Mouse (Mus musculus) MEL (cell line): ENCODE measurements around the gene Agps. TPM values are rescaled to one million over a fixed set of nuclear protein-coding genes. Genes with fewer than 3 reads are reported as not detected.
A peak's percentile ranks its signal among the peaks of the same experiment; 100 is the strongest.

Experiments used
- DNase-seq: peaks from one replicate; pipeline ENCODE4 v3.0.0; 2011; ENCODE audit warnings: low read depth, low spot score
- H3K27ac ChIP-seq: 2 replicates; pipeline ENCODE4 v1.5.1; 2012; ENCODE audit warnings: low read depth, mild to moderate bottlenecking, control low read depth, low read length, moderate library complexity; ENCODE audit not compliant: control insufficient read depth
- H3K27me3 ChIP-seq, 2 experiments: fragments of 150-350 bp in 1 of 2; sonication (generic) in 1 of 2; 2 replicates each; pipeline ENCODE4 v1.6.1; 2012; ENCODE audit warnings: low read length in 2 of 2, mild to moderate bottlenecking in 2 of 2, improper control_type of control experiment in 1 of 2, moderate library complexity in 1 of 2; ENCODE audit not compliant: insufficient read depth in 2 of 2, control insufficient read depth in 1 of 2
- H3K36me3 ChIP-seq, 2 experiments: 2 replicates each; pipeline ENCODE4 v1.6.1; 2012 to 2014; ENCODE audit warnings: low read length in 2 of 2, improper control_type of control experiment in 1 of 2, inconsistent platforms in 1 of 2, mild to moderate bottlenecking in 1 of 2; ENCODE audit not compliant: insufficient read depth in 2 of 2, control insufficient read depth in 1 of 2
- H3K4me1 ChIP-seq, 2 experiments: fragments of 150-350 bp in 1 of 2; sonication (generic) in 1 of 2; 2 replicates each; pipeline ENCODE4 v1.6.1; 2012; ENCODE audit warnings: low read length in 2 of 2, improper control_type of control experiment in 1 of 2, mild to moderate bottlenecking in 1 of 2; ENCODE audit not compliant: insufficient read depth in 2 of 2, control insufficient read depth in 1 of 2
- H3K4me3 ChIP-seq, 2 experiments: fragments of 150-350 bp in 1 of 2; sonication (generic) in 1 of 2; 2 replicates each; pipeline ENCODE4 v1.5.1; 2012; ENCODE audit warnings: low read depth in 2 of 2, low read length in 2 of 2, mild to moderate bottlenecking in 2 of 2, moderate library complexity in 2 of 2, control low read depth in 1 of 2, improper control_type of control experiment in 1 of 2; ENCODE audit not compliant: control insufficient read depth in 1 of 2, insufficient read depth in 1 of 2
- H3K79me2 ChIP-seq: 2 replicates; pipeline ENCODE4 v1.6.1; 2012; ENCODE audit warnings: mild to moderate bottlenecking, low read length, moderate library complexity; ENCODE audit not compliant: control insufficient read depth, poor library complexity, insufficient read depth
- H3K9ac ChIP-seq: 2 replicates; pipeline ENCODE4 v1.6.1; 2012; ENCODE audit warnings: low read depth, mild to moderate bottlenecking, control low read depth, low read length, moderate library complexity; ENCODE audit not compliant: control insufficient read depth, poor library complexity, severe bottlenecking
- H3K9me3 ChIP-seq: fragments of 150-350 bp; sonication (generic); replicated peaks from 2 replicates; pipeline ENCODE4 v1.6.1; 2012; ENCODE audit warnings: mild to moderate bottlenecking, low read length, improper control_type of control experiment, moderate library complexity; ENCODE audit not compliant: insufficient read depth
- CTCF ChIP-seq, 3 experiments: IDR thresholded peaks in 2 of 3; conservative IDR thresholded peaks in 1 of 3; 2 replicates each; pipeline ENCODE4 v1.5.1; 2011 to 2012; ENCODE audit warnings: low read length in 3 of 3, low read depth in 2 of 3, mild to moderate bottlenecking in 2 of 3, improper control_type of control experiment in 1 of 3, inconsistent platforms in 1 of 3, mixed read lengths in 1 of 3, moderate library complexity in 1 of 3; ENCODE audit not compliant: control insufficient read depth in 1 of 3, insufficient read depth in 1 of 3, poor library complexity in 1 of 3, severe bottlenecking in 1 of 3
- E2F4 ChIP-seq: IDR thresholded peaks from 2 replicates; pipeline ENCODE4 v1.6.1; 2011; ENCODE audit warnings: low read depth, low read length, improper control_type of control experiment, borderline replicate concordance
- GATA1 ChIP-seq: IDR thresholded peaks from 2 replicates; pipeline ENCODE4 v1.6.1; 2011; ENCODE audit warnings: low read depth, low read length, improper control_type of control experiment
- HCFC1 ChIP-seq: IDR thresholded peaks from 2 replicates; pipeline ENCODE4 v1.6.1; 2012; ENCODE audit warnings: low read depth, mild to moderate bottlenecking, inconsistent platforms, low read length, improper control_type of control experiment, moderate library complexity
- JUND ChIP-seq: IDR thresholded peaks from 2 replicates; pipeline ENCODE4 v1.6.1; 2011; ENCODE audit warnings: low read depth, mild to moderate bottlenecking, improper control_type of control experiment, low read length
- KAT2A ChIP-seq: conservative IDR thresholded peaks from 2 replicates; pipeline ENCODE4 v1.6.1; 2012; ENCODE audit warnings: low read depth, low read length, improper control_type of control experiment, inconsistent platforms
- MAX ChIP-seq: IDR thresholded peaks from 2 replicates; pipeline ENCODE4 v1.6.1; 2011; ENCODE audit warnings: low read length, improper control_type of control experiment
- POLR2AphosphoS2 ChIP-seq: IDR thresholded peaks from 2 replicates; pipeline ENCODE4 v1.6.1; 2011; ENCODE audit warnings: low read length, improper control_type of control experiment
- RAD21 ChIP-seq: IDR thresholded peaks from 2 replicates; pipeline ENCODE4 v1.6.1; 2011; ENCODE audit warnings: mild to moderate bottlenecking, low read depth, low read length, improper control_type of control experiment
- RCOR1 ChIP-seq: IDR thresholded peaks from 2 replicates; pipeline ENCODE4 v1.6.1; 2012; ENCODE audit warnings: low read depth, mild to moderate bottlenecking, inconsistent platforms, low read length, improper control_type of control experiment
- SIN3A ChIP-seq: IDR thresholded peaks from 2 replicates; pipeline ENCODE4 v1.6.1; 2012; ENCODE audit warnings: low read length, improper control_type of control experiment, inconsistent platforms
- SMC3 ChIP-seq: IDR thresholded peaks from 2 replicates; pipeline ENCODE4 v1.6.1; 2011; ENCODE audit warnings: low read depth, low read length, improper control_type of control experiment
- TAL1 ChIP-seq: IDR thresholded peaks from 2 replicates; pipeline ENCODE4 v1.6.1; 2012; ENCODE audit warnings: mild to moderate bottlenecking, inconsistent platforms, low read length, moderate library complexity, mixed read lengths
- UBTF ChIP-seq: IDR thresholded peaks from 2 replicates; pipeline ENCODE4 v1.6.1; 2012; ENCODE audit warnings: low read depth, mild to moderate bottlenecking, inconsistent platforms, low read length, improper control_type of control experiment, moderate library complexity, borderline replicate concordance; ENCODE audit not compliant: insufficient read depth
- USF1 ChIP-seq: IDR thresholded peaks from 2 replicates; pipeline ENCODE4 v1.6.1; 2014; ENCODE audit warnings: low read depth, mild to moderate bottlenecking, inconsistent platforms, low read length, improper control_type of control experiment, moderate library complexity
- ZNF384 ChIP-seq: IDR thresholded peaks from 2 replicates; pipeline ENCODE4 v1.6.1; 2012; ENCODE audit warnings: low read depth, mild to moderate bottlenecking, inconsistent platforms, low read length, improper control_type of control experiment
- polyA plus RNA-seq, 2 experiments: library from polyadenylated mRNA; stranded (reverse) in 1 of 2; unstranded in 1 of 2; fragments of >175 nt in 1 of 2; fragments of >200 nt in 1 of 2; gene quantifications; 2 replicates each; pipeline versions ENCODE4 v1.2.1 to v1.2.4; 2012; ENCODE audit warnings: low replicate concordance in 2 of 2, low read depth in 1 of 2; ENCODE audit not compliant: insufficient read length in 2 of 2, insufficient read depth in 1 of 2, missing spikeins in 1 of 2
- total RNA-seq: library from RNA; depleted of rRNA; stranded (reverse); fragments of 300-350 nt; gene quantifications from 2 replicates; pipeline ENCODE4 v1.2.3, GENCODE M21; 2012

Agps gene
- total and polyA plus RNA-seq, 3 experiments: 32.3 to 47.8 TPM; not detected in 1

DNA sequence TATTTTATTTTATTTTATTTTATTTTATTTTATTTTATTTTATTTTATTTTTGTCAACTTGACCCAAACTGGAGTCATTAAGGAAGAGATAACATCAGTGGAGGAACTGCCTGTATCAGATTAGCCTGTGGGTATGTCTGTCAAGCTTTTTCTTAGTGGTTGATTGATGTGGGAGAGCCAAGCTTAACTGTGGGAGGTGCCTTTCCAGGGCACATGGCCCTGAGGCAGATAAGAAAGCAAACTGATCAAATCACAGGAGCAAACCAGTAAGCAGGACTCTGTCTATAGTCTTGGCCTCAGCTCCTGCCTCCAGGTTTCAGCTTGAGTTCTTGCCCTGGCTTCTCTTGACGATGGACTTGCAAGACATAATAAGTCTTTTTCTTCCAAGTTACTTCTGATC lies 6.4 kb upstream of the Agps start:
- Histone ChIP-seq H3K9me3 (no peaks in the 10 kb centered on the region), H3K79me2 (no peaks in the 10 kb centered on the region), H3K36me3 (peaks cover 0 to 22% of the 10 kb centered on the region in 2 experiments; a peak in 2 of 4 replicates), H3K4me3 (no peak overlapping the region), H3K4me1 (peaks cover 0 to 27% of the 10 kb centered on the region in 2 experiments; a peak in 2 of 4 replicates), H3K27ac (no peak overlapping the region), H3K27me3 (no peaks in the 10 kb centered on the region; a peak in 1 of 4 replicates), H3K9ac (no peak overlapping the region)
- DNase-seq: peak; percentile 20
- no peak for TF ChIP-seq UBTF
- 0 out of 2 replicates have a peak, but pooled peaks have one; percentile 21 for TF ChIP-seq MAX
- peak; percentile 51; the same call in 1 of the 2 replicates for TF ChIP-seq USF1
- TF ChIP-seq GATA1: peak; percentile 64
- no peak for TF ChIP-seq TAL1
- peak; percentile 36; the same call in 1 of the 2 replicates for TF ChIP-seq RCOR1

DNA sequence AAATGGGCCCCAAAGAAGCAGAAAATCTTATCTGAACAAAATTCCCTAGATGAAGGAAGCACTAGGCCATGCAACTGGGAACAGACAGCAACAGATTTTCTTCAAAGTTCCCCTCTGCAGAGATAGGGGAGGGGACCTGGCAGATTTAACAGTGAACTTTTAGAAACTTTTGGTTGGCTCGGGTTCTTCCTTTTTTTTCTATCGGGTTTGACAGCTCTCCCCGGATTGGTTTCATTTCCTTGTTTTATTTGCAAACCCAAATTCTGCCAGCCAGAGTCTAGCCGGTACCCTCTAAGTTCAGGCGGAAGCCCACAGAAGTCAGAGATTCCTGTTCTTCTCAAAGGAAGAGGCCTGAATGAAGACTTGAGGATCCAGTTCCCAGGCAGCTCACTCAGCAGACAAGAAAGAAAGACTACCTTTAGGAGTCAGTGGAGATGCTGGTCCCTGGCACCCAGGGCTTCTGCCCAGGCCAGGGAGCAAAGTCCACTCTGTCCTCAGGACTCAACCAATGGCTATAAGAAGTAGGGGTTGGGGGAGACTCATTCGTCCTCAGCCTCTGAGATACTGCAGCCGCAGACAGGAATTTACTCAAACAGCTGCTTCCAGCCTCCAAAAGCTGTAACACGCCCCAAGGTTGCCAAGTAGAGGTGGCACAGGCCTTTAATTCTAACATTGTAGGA lies 2.9 kb upstream of the Agps start:
- no peaks in the 10 kb centered on the region for H3K9me3 ChIP-seq
- no peak overlapping the region for H3K27ac ChIP-seq
- TF ChIP-seq CTCF (IDR thresholded peaks at IDR 0.05 in 2 of 3, conservative IDR thresholded peaks at IDR 0.05 in 1 of 3; ENCODE audit: control insufficient read depth in 1 of 3, insufficient read depth in 1 of 3, low read depth in 2 of 3, low read length in 3 of 3, poor library complexity in 1 of 3, severe bottlenecking in 1 of 3) (no peak), GATA1 (0 out of 2 replicates have a peak, but pooled peaks have one; percentile 24), POLR2AphosphoS2 (no peak), SMC3 (no peak), JUND (no peak), RAD21 (no peak), RCOR1 (peak; percentile 89), ZNF384 (peak; percentile 64; the same call in 1 of the 2 replicates), USF1 (no peak), KAT2A (no peak), E2F4 (no peak), HCFC1 (no peak), SIN3A (peak; percentile 42; the same call in 1 of the 2 replicates), TAL1 (no peak)
- TF ChIP-seq, all 39 proteins: peak for 4
- peaks cover 0 to 27% of the 10 kb centered on the region in 2 experiments; a peak in 2 of 4 replicates for H3K36me3 ChIP-seq
- DNase-seq: peak; percentile 63
- H3K9ac ChIP-seq: 0 out of 2 replicates have a peak overlapping the region, but pooled peaks have one; percentile 4
- peaks cover 19% of the 10 kb centered on the region for H3K79me2 ChIP-seq
- H3K27me3 ChIP-seq: no peaks in the 10 kb centered on the region
- H3K4me3 ChIP-seq: peak overlapping the region in 1 of 2 experiments; percentile 25; a peak in 2 of 4 replicates
- H3K4me1 ChIP-seq: peaks cover 0 to 30% of the 10 kb centered on the region in 2 experiments; a peak in 2 of 4 replicates
